Mouse (Mus musculus) MEL (cell line): Measurements from ENCODE around the gene Mgat4c.

Experiments
- CTCF ChIP-seq, 3 experiments: IDR thresholded peaks in 2 of 3; conservative IDR thresholded peaks in 1 of 3; 2 replicates each; pipeline ENCODE4 v1.5.1; 2011 to 2012; ENCODE audit warnings: low read length in 3 of 3, low read depth in 2 of 3, mild to moderate bottlenecking in 2 of 3, improper control_type of control experiment in 1 of 3, inconsistent platforms in 1 of 3, mixed read lengths in 1 of 3, moderate library complexity in 1 of 3; ENCODE audit not compliant: control insufficient read depth in 1 of 3, insufficient read depth in 1 of 3, poor library complexity in 1 of 3, severe bottlenecking in 1 of 3
- E2F4 ChIP-seq: IDR thresholded peaks from 2 replicates; pipeline ENCODE4 v1.6.1; 2011; ENCODE audit warnings: low read depth, low read length, improper control_type of control experiment, borderline replicate concordance
- ELF1 ChIP-seq: IDR thresholded peaks from 2 replicates; pipeline ENCODE4 v1.6.1; 2014; ENCODE audit warnings: low read depth, mild to moderate bottlenecking, inconsistent platforms, low read length, improper control_type of control experiment, moderate library complexity
- MAX ChIP-seq: IDR thresholded peaks from 2 replicates; pipeline ENCODE4 v1.6.1; 2011; ENCODE audit warnings: low read length, improper control_type of control experiment
- MYB ChIP-seq: IDR thresholded peaks from 2 replicates; pipeline ENCODE4 v1.6.1; 2011; ENCODE audit warnings: mild to moderate bottlenecking, low read depth, low read length, improper control_type of control experiment
- POLR2A ChIP-seq, 2 experiments: IDR thresholded peaks; 2 replicates each; pipeline ENCODE4 v1.6.1; 2011 to 2012; ENCODE audit warnings: low read length in 2 of 2, mild to moderate bottlenecking in 2 of 2, control low read depth in 1 of 2, improper control_type of control experiment in 1 of 2, low read depth in 1 of 2, moderate library complexity in 1 of 2; ENCODE audit not compliant: control insufficient read depth in 1 of 2, insufficient read depth in 1 of 2, poor library complexity in 1 of 2
- RCOR1 ChIP-seq: IDR thresholded peaks from 2 replicates; pipeline ENCODE4 v1.6.1; 2012; ENCODE audit warnings: low read depth, mild to moderate bottlenecking, inconsistent platforms, low read length, improper control_type of control experiment
- SMC3 ChIP-seq: IDR thresholded peaks from 2 replicates; pipeline ENCODE4 v1.6.1; 2011; ENCODE audit warnings: low read depth, low read length, improper control_type of control experiment
- TAL1 ChIP-seq: IDR thresholded peaks from 2 replicates; pipeline ENCODE4 v1.6.1; 2012; ENCODE audit warnings: mild to moderate bottlenecking, inconsistent platforms, low read length, moderate library complexity, mixed read lengths
- ZC3H11A ChIP-seq: IDR thresholded peaks from 2 replicates; pipeline ENCODE4 v1.6.1; 2012; ENCODE audit warnings: low read depth, mild to moderate bottlenecking, inconsistent platforms, low read length, improper control_type of control experiment

DNA sequence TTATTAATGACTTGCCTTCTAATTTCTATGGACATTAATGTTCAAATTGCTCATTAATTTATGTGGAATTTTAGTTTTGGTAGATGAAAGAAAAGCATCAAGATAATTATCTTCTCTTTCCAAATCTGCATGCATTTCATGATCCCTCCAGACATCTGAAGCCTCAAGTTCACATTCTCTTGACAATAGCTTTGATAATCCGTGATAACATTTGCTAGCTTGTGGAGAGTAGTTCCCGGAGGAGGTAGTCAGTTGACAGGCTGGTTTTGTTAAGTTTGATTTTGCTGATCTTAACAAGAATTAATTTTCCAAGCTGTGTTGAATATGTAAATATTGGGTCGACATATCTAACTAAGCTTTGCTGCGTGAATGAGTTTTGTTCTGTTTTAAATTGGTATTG lies 515.6 kb downstream of the Mgat4c start:
- TF ChIP-seq POLR2A (IDR thresholded peaks at IDR 0.05; ENCODE audit: control insufficient read depth in 1 of 2, insufficient read depth in 1 of 2, low read depth in 1 of 2, low read length in 2 of 2, poor library complexity in 1 of 2) (no peak), ZC3H11A (no peak), ELF1 (no peak), SMC3 (no peak), TAL1 (no peak), E2F4 (no peak), CTCF (IDR thresholded peaks at IDR 0.05 in 2 of 3, conservative IDR thresholded peaks at IDR 0.05 in 1 of 3; ENCODE audit: control insufficient read depth in 1 of 3, insufficient read depth in 1 of 3, low read depth in 2 of 3, low read length in 3 of 3, poor library complexity in 1 of 3, severe bottlenecking in 1 of 3) (no peak), MYB (no peak), MAX (no peak), RCOR1 (no peak)
